Mouse (Mus musculus) CD8-positive naive resting alpha-beta T cell, adult 2 months (primary cell): ENCODE data around the gene Otulin.

ENCODE experiments used
- DNase-seq, 2 experiments: peaks; one replicate each; pipeline ENCODE4 v3.0.0; 2022; ENCODE audit warnings: low read depth in 2 of 2, low spot score in 2 of 2

The Otulin gene

GRCm38 (mm10) chr15:27617227-27617626 lies 13.3 kb downstream of the Otulin start:
- no peak for DNase-seq

- no peak for DNase-seq
Observed at GRCm38 (mm10) chr15:27616159-27616558, 14.3 kb downstream of the Otulin start.

- DNase-seq = no peak
Observed at GRCm38 (mm10) chr15:27613255-27613654, 17.2 kb downstream of the Otulin start.

- DNase-seq = peak; percentile 53 to 69
Observed at GRCm38 (mm10) chr15:27612533-27613221, 17.8 kb downstream of the Otulin start.

DNA sequence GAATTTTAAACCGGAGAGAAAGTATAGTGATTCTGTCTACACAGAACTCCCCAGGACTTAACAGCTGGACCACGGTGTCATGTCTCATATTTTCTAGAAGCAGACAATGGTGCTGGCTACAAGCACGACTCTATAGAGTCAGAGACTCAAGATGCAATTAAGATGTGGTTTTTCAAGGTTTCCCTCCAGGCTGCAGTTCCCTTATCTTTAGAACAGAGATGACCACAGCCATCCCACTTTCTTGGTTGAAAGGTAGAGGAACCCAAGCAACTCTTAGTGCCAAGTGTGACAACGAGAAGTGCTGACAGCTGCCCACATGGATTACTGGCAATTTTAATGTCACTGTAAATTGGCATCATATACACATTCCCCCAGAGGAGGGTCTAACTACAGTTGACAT lies 20.9 kb downstream of the Otulin start:
- no peak for DNase-seq

- peak in 1 of 2 experiments; percentile 38 for DNase-seq
Observed at GRCm38 (mm10) chr15:27605252-27605651, 25.2 kb downstream of the Otulin start.

DNA sequence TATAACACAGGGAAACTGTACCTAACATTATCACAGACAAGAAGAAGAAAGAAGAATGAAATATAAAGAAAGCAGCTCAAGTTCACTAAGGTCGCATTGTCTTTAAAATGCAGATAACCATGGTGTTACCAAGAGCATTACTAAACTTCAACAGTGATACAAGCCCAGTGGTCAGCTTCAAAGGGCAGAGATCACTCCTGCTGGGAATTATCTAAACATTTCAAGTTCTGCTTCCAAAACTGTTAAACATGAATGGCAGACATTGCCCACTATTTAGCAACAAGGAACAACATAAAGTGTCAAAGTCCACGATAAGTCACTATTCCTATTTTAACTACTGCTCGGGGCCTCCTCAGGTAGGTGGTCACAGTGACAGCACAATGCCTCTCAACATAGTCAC lies 25.9 kb downstream of the Otulin start:
- no peak for DNase-seq

- no peak for DNase-seq
Observed at GRCm38 (mm10) chr15:27600524-27600923, 30.0 kb downstream of the Otulin start.

DNA sequence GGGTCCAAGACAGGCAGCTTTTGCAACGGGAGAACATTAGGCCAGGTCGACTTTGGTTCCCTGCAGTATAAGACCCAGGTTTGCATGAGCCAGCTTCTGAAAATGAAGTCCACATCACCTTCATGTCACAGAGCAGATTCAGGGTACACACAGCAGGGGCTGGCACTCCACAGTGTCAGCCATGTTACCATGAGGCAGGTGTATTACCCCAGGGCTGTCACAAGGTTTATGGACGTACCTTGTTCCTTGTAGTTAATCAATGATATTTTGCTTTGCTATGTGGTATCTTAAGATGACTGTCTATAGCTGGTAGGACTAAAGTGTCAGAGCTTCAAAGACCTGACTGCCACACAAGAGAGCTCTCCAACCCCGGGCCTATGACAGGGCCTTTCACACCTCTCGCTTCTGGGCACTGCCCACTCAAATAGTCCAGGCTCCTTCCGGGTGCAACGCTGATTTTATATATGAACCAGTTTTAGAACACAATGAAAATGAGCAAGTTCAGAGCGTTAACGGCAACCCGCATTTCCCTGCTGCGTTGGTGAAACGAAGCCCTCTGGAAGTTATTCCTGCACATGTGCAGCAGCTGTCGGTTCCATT lies 31.6 kb downstream of the Otulin start:
- DNase-seq = no peak

- DNase-seq = no peak
Observed at GRCm38 (mm10) chr15:27597516-27597915, 33.0 kb downstream of the Otulin start.

DNA sequence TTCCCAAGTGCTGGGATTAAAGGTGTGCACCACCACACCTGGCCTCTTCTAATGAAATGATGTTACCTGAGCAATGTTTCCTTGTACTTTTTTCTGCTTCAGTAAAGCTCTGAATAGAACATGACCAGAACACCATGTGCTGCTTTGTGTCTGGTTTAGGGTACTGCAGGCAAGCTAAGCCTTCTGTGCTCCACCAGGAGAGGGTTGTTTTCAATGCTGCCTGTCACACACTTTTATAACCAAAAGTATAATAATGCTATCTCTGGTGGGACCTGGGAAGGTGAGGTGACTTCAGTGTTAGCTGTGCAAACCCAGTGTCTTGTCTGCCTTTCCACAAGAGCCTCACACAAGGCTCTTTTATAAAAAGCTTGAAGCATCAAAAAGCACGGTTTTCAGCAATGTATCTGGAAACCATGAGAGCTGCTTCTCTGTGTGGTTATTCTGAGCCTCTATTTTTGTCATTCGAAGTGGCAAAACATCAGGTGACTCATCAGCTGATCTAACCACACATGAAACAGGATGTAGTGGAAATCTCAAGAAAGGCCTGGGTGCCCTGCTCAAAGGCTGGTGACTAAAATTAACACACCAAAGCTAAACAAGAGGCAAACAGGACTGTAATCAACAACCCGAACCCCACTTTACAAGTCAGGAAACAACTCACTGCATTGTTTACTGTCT lies 33.9 kb downstream of the Otulin start:
- peak; percentile 80 to 88 for DNase-seq

- no peak for DNase-seq
Observed at GRCm38 (mm10) chr15:27595560-27595959, 34.9 kb downstream of the Otulin start.

DNA sequence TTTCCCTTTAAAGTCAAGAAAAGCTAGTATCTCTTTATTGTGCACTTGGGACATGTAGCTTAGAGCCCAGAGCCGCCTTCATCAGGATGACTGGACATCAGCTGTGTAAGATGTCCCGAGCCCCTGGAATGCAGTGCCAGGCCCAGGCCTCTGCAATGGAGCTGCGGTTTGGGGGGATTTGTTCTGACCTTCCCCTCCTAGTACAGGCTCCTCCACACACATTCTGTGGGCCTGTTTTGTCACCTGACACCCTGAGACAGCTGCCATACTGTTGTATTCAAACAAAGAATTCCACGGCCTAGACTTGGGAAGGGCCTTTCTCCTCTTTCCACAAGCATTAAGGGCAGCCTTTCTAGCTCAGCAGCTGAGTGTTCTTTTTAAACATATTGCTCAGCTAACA lies 35.5 kb downstream of the Otulin start:
- no peak for DNase-seq

GRCm38 (mm10) chr15:27593717-27594116 lies 36.8 kb downstream of the Otulin start:
- no peak for DNase-seq

DNA sequence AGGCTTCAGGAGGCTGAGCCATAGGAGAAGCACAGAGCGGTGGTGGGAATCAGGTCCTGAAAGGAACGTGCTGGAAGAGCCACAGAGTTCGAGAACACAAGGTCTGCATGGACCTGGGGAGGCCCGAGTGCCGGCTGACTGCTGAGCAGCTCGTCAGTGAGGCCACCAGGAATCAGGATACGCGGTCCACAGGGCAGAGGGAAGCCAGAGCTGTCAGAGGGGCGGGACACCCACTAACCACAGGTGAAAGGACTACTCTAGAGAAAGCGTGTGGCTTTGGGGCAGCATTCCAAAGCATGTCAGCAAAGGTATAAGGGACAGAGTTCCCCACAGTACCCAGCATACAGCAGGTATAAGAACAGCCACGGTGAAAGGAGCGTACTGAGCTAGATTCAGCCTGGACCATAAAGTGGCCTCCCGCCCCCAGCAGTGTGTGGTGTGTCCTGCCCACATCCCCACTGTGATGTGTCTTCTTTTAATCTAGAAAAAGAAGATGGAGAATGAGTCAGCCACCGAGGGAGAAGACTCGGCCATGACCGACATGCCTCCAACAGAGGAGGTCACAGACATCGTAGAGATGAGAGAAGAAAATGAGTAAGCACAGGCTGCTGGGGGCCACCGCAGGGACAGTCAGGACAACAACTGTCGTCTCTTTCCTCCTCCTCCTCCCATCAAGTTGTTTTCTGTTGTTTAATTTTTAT lies 37.7 kb downstream of the Otulin start:
- DNase-seq = peak in 1 of 2 experiments; percentile 20

DNA sequence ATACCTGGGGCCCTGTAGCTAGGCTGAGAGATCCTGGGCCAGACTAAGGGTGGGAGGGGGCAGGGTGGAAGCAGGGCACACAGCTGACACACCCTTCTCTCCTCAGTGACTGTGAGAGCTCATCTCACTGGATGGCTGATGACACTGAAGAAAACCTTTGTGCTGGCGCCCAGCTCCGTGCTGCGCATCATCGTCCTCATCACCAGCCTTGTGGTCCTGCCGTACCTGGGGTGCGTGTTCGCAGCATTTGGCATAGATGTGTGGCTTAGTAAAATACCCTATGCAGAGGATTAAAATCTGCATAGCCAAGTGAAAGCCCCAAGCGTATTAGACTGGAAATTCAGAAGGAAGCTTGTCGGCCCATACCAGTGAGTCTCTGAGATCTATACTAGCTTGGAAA lies 39.7 kb downstream of the Otulin start:
- no peak for DNase-seq

DNA sequence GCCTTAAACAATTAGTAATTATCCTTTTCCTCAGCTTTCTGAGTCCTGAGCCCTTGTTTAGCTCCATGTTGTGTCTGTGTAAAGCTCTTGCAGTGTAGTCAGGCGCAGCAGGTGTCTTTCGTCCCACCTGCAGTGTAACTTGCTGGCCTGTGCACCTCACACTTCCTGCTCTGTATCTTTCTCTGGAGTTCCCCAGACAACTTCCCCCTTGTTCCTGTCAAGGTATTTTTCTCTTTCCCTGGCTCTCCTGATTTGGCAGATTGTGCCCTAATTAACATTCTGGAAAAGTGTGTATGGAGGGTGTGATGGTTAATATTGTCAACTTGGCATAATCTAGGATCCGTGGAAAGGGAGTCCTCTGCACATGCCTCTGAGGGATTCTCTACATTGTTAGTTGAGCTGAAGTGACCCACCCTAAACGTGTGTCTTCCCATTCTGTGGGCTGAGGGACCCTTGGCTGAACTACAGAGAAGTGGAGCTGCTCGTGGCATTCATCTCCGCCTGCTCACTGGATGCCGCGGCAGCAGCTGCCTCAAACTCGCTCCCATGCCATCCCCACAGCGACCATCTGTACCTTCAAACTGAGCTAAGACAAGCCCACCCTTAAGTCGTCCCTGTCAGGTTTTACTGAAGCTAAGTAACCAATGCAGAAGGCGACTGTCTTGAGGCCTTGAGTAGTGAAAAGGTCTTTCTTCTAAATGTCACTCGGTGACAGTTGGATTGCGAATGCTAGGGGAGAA lies 42.2 kb downstream of the Otulin start:
- no peak for DNase-seq

GRCm38 (mm10) chr15:27586093-27586480 lies 44.4 kb downstream of the Otulin start:
- DNase-seq = no peak

- no peak for DNase-seq
Observed at GRCm38 (mm10) chr15:27585466-27586092, 44.9 kb downstream of the Otulin start.

DNA sequence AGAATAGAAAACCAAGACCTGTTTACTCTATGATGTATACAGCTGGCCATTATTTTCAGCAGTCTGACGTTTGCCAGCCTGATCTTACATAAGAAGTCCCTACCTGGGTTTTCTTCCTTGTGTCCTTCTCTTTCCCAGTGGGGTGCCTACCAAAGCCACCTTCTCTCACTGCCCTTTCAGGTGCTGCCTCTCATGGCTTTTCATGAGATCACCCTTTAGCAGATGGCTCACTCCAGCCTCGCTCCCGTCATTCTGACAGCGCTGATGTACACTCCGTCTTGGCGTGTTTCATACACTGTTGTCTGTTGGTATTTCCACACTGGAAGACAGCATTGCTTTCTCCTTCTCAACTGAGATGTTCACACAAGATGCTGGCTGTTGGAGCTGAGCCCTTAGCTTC lies 46.9 kb downstream of the Otulin start:
- DNase-seq = no peak

GRCm38 (mm10) chr15:27583042-27583441 lies 47.5 kb downstream of the Otulin start:
- peak; percentile 31 to 39 for DNase-seq
